Mouse (Mus musculus) layer of hippocampus, adult 11-12 months (tissue): ENCODE data around the gene Fbxw14.
"Not testable (repeated sequence)": the region's sequence is repeated elsewhere in the genome, so short reads cannot be mapped to it uniquely, and the experiment has no call there.

Experiments
- DNase-seq: peaks from one replicate; pipeline ENCODE4 v3.0.0; 2022; ENCODE audit warnings: low spot score

The Fbxw14 gene

DNA sequence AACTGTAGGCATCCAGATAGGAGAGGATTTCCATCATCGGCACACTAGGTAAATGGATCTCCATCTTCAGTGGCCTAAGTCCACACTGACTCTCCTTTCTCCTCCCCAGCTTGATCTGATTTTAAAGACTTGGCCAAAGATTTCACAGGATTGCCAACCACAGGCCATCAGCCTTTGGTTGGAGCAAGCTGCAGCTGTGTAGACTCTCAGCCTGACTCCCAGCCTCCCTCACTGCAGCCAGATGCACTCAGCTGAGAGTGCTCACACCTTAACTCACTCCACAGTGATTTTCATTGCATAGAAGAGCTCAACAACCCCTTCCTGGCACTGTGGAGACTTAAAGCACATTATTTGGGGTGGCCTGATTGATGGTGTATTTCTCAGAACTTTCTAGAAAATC lies at the start of gene Fbxw14:
TSS of gene Fbxw14 (minus strand) at position 101 of the 400 bp plus-strand sequence.
- not testable (repeated sequence) for DNase-seq

DNA sequence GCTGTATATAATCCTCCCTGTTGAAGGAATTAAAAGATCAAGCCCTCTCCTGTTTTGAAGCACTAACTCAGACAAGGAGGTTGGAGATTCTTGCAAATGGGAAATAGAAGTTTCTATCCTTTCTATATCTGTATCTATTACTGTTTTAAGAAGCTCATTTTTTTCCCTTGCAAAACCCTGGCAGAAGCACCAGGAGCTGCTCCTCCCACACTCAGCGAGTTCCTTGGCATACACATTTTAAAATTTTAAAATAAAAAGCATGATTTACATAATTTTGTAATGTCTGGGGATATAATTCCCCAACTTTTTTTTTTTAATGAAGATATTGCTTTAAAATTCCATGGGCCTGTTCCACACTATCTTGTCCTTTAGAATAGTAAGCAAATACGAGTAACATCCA lies 24.4 kb downstream of the Fbxw14 start:
- DNase-seq, result peak; percentile 7

DNA sequence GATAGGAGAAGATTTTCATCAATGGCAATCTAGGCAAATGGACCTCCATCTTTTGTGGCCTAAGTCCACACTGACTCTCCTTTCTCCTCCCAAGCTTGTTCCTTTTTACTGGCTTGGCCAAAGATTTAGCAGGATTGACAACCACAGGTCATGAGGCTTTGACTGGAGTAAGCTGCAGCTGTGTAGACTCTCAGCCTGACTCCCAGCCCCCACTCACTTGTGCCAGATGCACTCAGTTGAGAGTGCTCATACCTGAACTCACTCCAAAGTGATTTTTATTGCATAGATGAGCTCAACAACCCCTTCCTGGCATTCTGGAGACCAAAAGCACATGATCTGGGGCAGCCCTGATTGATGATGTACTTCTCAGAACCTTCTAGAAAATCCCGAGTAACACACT lies 52.8 kb downstream of the Fbxw14 start, which contains the start of gene Fbxw20:
TSS of gene Fbxw20 (minus strand) at position 101 of the 400 bp plus-strand sequence.
- DNase-seq, result no peak
